Mouse (Mus musculus) forebrain, embryonic 12.5 days (tissue): ENCODE results near the gene Crtc1. TPM values are rescaled to one million over a fixed set of nuclear protein-coding genes. Genes with fewer than 3 reads are reported as not detected.

Source experiments
- polyA plus RNA-seq: library from polyadenylated mRNA; unstranded; fragments of >200 nt; fragmentation: Nextera tagmentation; extraction: Ambion mirVana; gene quantifications from 2 replicates; pipeline ENCODE4 v1.2.1, GENCODE M21; 2016

Crtc1 gene
- polyA plus RNA-seq, 1 experiment from 2014 or later: 18.3 TPM

Other genes with a start within 250 kb of the Crtc1 start
- gene Slc25a42, start 227.3 kb downstream of the Crtc1 start, polyA plus RNA-seq: 3.4 and 3.6 TPM in 2 replicates
- gene Sugp2, start 205.4 kb downstream of the Crtc1 start, polyA plus RNA-seq: 82.9 and 92.5 TPM in 2 replicates
- 35.8 and 38.0 TPM in 2 replicates for gene Armc6, start 205.1 kb downstream of the Crtc1 start, polyA plus RNA-seq
- gene Homer3, start 156.8 kb downstream of the Crtc1 start, polyA plus RNA-seq: 90.7 and 94.5 TPM in 2 replicates
- gene Ddx49, start 137.1 kb downstream of the Crtc1 start, polyA plus RNA-seq: 54.0 and 54.2 TPM in 2 replicates
- gene Cope, start 137.1 kb downstream of the Crtc1 start, polyA plus RNA-seq: 217 and 229 TPM in 2 replicates
- 14.9 and 16.2 TPM in 2 replicates for gene Cers1, start 123.8 kb downstream of the Crtc1 start, polyA plus RNA-seq
- 1.8 and 4.2 TPM in 2 replicates for gene Gdf1, start 109.8 kb downstream of the Crtc1 start, polyA plus RNA-seq
- gene Upf1, start 86.3 kb downstream of the Crtc1 start, polyA plus RNA-seq: 26.9 and 29.5 TPM in 2 replicates
- gene Comp, start 66.0 kb downstream of the Crtc1 start, polyA plus RNA-seq: 0.08 and 0.34 TPM in 2 replicates
- gene Klhl26, start 37.4 kb upstream of the Crtc1 start, polyA plus RNA-seq: 18.3 and 18.6 TPM in 2 replicates
- gene Tmem59l, start 47.8 kb upstream of the Crtc1 start, polyA plus RNA-seq: 17.0 and 17.6 TPM in 2 replicates
- 1.6 and 2.8 TPM in 2 replicates for gene Crlf1, start 53.6 kb upstream of the Crtc1 start, polyA plus RNA-seq
- 126 and 127 TPM in 2 replicates for gene Rex1bd, start 67.2 kb upstream of the Crtc1 start, polyA plus RNA-seq
- 692 and 734 TPM in 2 replicates for gene Uba52, start 71.2 kb upstream of the Crtc1 start, polyA plus RNA-seq
- 309 and 314 TPM in 2 replicates for gene Fkbp8, start 88.1 kb upstream of the Crtc1 start, polyA plus RNA-seq
- 45.6 and 50.8 TPM in 2 replicates for gene Kxd1, start 88.4 kb upstream of the Crtc1 start, polyA plus RNA-seq
- 18.8 and 19.9 TPM in 2 replicates for gene Ell, start 99.9 kb upstream of the Crtc1 start, polyA plus RNA-seq
- gene Isyna1, start 154.8 kb upstream of the Crtc1 start, polyA plus RNA-seq: 101 and 107 TPM in 2 replicates
- 97.4 and 106 TPM in 2 replicates for gene Ssbp4, start 169.3 kb upstream of the Crtc1 start, polyA plus RNA-seq
- 0.31 and 0.45 TPM in 2 replicates for gene Lrrc25, start 176.6 kb upstream of the Crtc1 start, polyA plus RNA-seq
- 0.14 TPM in 1 of 2 replicates, not detected in the other for gene Gdf15, start 192.9 kb upstream of the Crtc1 start, polyA plus RNA-seq
- gene Pgpep1, start 220.8 kb upstream of the Crtc1 start, polyA plus RNA-seq: 69.3 and 70.4 TPM in 2 replicates
- 259 and 275 TPM in 2 replicates for gene Lsm4, start 233.7 kb upstream of the Crtc1 start, polyA plus RNA-seq